Mouse (Mus musculus): ENCODE data around the gene Slc9a3r1. TPM values are rescaled to one million over a fixed set of nuclear protein-coding genes. Genes with fewer than 3 reads are reported as not detected.

Gene Slc9a3r1
- polyA plus RNA-seq, 1 experiment from 2014 or later = 42.5 TPM

- DNase-seq (ENCODE audit: low spot score) = no peak
- H3K9me3 ChIP-seq = no peaks in the 10 kb centered on the region
- H3K4me1 ChIP-seq = peaks cover 55% of the 10 kb centered on the region
- H3K27me3 ChIP-seq (replicated peaks; ENCODE audit: low read depth, poor library complexity, severe bottlenecking) = peaks cover 79% of the 10 kb centered on the region
- WGBS = 76% methylated on average over 8 of the region's 8 CpGs
- H3K27ac ChIP-seq (replicated peaks) = no peak overlapping the region
- no peak overlapping the region for H3K4me3 ChIP-seq
- no peaks in the 10 kb centered on the region for H3K36me3 ChIP-seq (replicated peaks)
Observed at GRCm38 (mm10) chr11:115167631-115168249, 4.6 kb downstream of the Slc9a3r1 start.

- no peak for DNase-seq (ENCODE audit: low spot score)
- Histone ChIP-seq H3K27me3 (replicated peaks; ENCODE audit: low read depth, poor library complexity, severe bottlenecking) (peaks cover 81% of the 10 kb centered on the region), H3K9me3 (no peaks in the 10 kb centered on the region), H3K4me1 (peaks cover 56% of the 10 kb centered on the region), H3K36me3 (replicated peaks) (no peaks in the 10 kb centered on the region), H3K27ac (replicated peaks) (no peak overlapping the region), H3K4me3 (no peak overlapping the region)
- 91% methylated on average over 4 of the region's 4 CpGs for WGBS
Observed at GRCm38 (mm10) chr11:115169430-115169829, 6.3 kb downstream of the Slc9a3r1 start.

- Histone ChIP-seq H3K27ac (replicated peaks) (no peak overlapping the region; the same call in 1 of the 2 replicates), H3K4me1 (peaks cover 61% of the 10 kb centered on the region), H3K36me3 (replicated peaks) (no peaks in the 10 kb centered on the region), H3K9me3 (no peaks in the 10 kb centered on the region), H3K27me3 (replicated peaks; ENCODE audit: low read depth, poor library complexity, severe bottlenecking) (peaks cover 80% of the 10 kb centered on the region), H3K4me3 (no peak overlapping the region)
- DNase-seq (ENCODE audit: low spot score) = no peak
- WGBS = 39% methylated on average over 8 of the region's 8 CpGs
Observed at GRCm38 (mm10) chr11:115171125-115171524, 8.0 kb downstream of the Slc9a3r1 start.

- H3K36me3 ChIP-seq (replicated peaks) = no peaks in the 10 kb centered on the region
- H3K27me3 ChIP-seq (replicated peaks; ENCODE audit: low read depth, poor library complexity, severe bottlenecking) = peaks cover 79% of the 10 kb centered on the region
- peak overlapping the region; percentile 27; the same call in 1 of the 2 replicates for H3K4me3 ChIP-seq
- 13% methylated on average over 4 of the region's 4 CpGs for WGBS
- peaks cover 72% of the 10 kb centered on the region for H3K4me1 ChIP-seq
- H3K27ac ChIP-seq (replicated peaks) = peak overlapping the region; percentile 59
- no peak for DNase-seq (ENCODE audit: low spot score)
- H3K9me3 ChIP-seq = no peaks in the 10 kb centered on the region
Observed at GRCm38 (mm10) chr11:115172825-115173287, 9.7 kb downstream of the Slc9a3r1 start.

- H3K36me3 ChIP-seq (replicated peaks) = no peaks in the 10 kb centered on the region
- H3K27ac ChIP-seq (replicated peaks) = peak overlapping the region; percentile 54
- peaks cover 71% of the 10 kb centered on the region for H3K27me3 ChIP-seq (replicated peaks; ENCODE audit: low read depth, poor library complexity, severe bottlenecking)
- no peaks in the 10 kb centered on the region for H3K9me3 ChIP-seq
- peak; percentile 71 for DNase-seq (ENCODE audit: low spot score)
- peak overlapping the region; percentile 8 for H3K4me3 ChIP-seq
- H3K4me1 ChIP-seq = peaks cover 78% of the 10 kb centered on the region
- 7% methylated on average over 16 of the region's 16 CpGs for WGBS
Observed at GRCm38 (mm10) chr11:115173549-115174339, 10.6 kb downstream of the Slc9a3r1 start.

GRCm38 (mm10) chr11:115176399-115177190, 13.5 kb downstream of the Slc9a3r1 start:
- H3K4me1 ChIP-seq = peaks cover 77% of the 10 kb centered on the region
- no peaks in the 10 kb centered on the region for H3K9me3 ChIP-seq
- peak overlapping the region; percentile 33; the same call in 1 of the 2 replicates for H3K4me3 ChIP-seq
- H3K36me3 ChIP-seq (replicated peaks) = peaks cover 14% of the 10 kb centered on the region
- H3K27me3 ChIP-seq (replicated peaks; ENCODE audit: low read depth, poor library complexity, severe bottlenecking) = peaks cover 63% of the 10 kb centered on the region
- no peak for DNase-seq (ENCODE audit: low spot score)
- peak overlapping the region; percentile 77 for H3K27ac ChIP-seq (replicated peaks)
- 60% methylated on average over 24 of the region's 24 CpGs for WGBS

GRCm38 (mm10) chr11:115177559-115178195, 14.5 kb downstream of the Slc9a3r1 start:
- peaks cover 15% of the 10 kb centered on the region for H3K36me3 ChIP-seq (replicated peaks)
- no peak for DNase-seq (ENCODE audit: low spot score)
- peak overlapping the region; percentile 33 for H3K4me3 ChIP-seq
- 36% methylated on average over 10 of the region's 10 CpGs for WGBS
- peaks cover 70% of the 10 kb centered on the region for H3K4me1 ChIP-seq
- no peaks in the 10 kb centered on the region for H3K9me3 ChIP-seq
- H3K27ac ChIP-seq (replicated peaks) = peak overlapping the region; percentile 77
- H3K27me3 ChIP-seq (replicated peaks; ENCODE audit: low read depth, poor library complexity, severe bottlenecking) = peaks cover 53% of the 10 kb centered on the region

GRCm38 (mm10) chr11:115178766-115179165, 15.6 kb downstream of the Slc9a3r1 start:
- Histone ChIP-seq H3K36me3 (replicated peaks) (peaks cover 15% of the 10 kb centered on the region), H3K9me3 (no peaks in the 10 kb centered on the region), H3K4me3 (no peak overlapping the region), H3K4me1 (peaks cover 62% of the 10 kb centered on the region), H3K27me3 (replicated peaks; ENCODE audit: low read depth, poor library complexity, severe bottlenecking) (peaks cover 42% of the 10 kb centered on the region), H3K27ac (replicated peaks) (no peak overlapping the region)
- DNase-seq (ENCODE audit: low spot score) = no peak
- 66% methylated on average over 2 of the region's 2 CpGs for WGBS

GRCm38 (mm10) chr11:115179191-115179590, 16.1 kb downstream of the Slc9a3r1 start:
- peaks cover 37% of the 10 kb centered on the region for H3K27me3 ChIP-seq (replicated peaks; ENCODE audit: low read depth, poor library complexity, severe bottlenecking)
- no peak overlapping the region for H3K27ac ChIP-seq (replicated peaks)
- peaks cover 15% of the 10 kb centered on the region for H3K36me3 ChIP-seq (replicated peaks)
- 39% methylated on average over 6 of the region's 6 CpGs for WGBS
- DNase-seq (ENCODE audit: low spot score) = no peak
- H3K9me3 ChIP-seq = no peaks in the 10 kb centered on the region
- peaks cover 57% of the 10 kb centered on the region for H3K4me1 ChIP-seq
- H3K4me3 ChIP-seq = no peak overlapping the region

- H3K4me1 ChIP-seq = peaks cover 51% of the 10 kb centered on the region
- WGBS = 80% methylated on average over 6 of the region's 6 CpGs
- no peaks in the 10 kb centered on the region for H3K9me3 ChIP-seq
- no peak overlapping the region for H3K27ac ChIP-seq (replicated peaks)
- DNase-seq (ENCODE audit: low spot score) = no peak
- peaks cover 31% of the 10 kb centered on the region for H3K27me3 ChIP-seq (replicated peaks; ENCODE audit: low read depth, poor library complexity, severe bottlenecking)
- H3K36me3 ChIP-seq (replicated peaks) = peaks cover 15% of the 10 kb centered on the region
- no peak overlapping the region for H3K4me3 ChIP-seq
Observed at GRCm38 (mm10) chr11:115179881-115180280, 16.7 kb downstream of the Slc9a3r1 start.

GRCm38 (mm10) chr11:115181913-115182638, 18.9 kb downstream of the Slc9a3r1 start:
- Histone ChIP-seq H3K4me1 (peaks cover 40% of the 10 kb centered on the region), H3K9me3 (no peaks in the 10 kb centered on the region), H3K36me3 (replicated peaks) (peaks cover 15% of the 10 kb centered on the region), H3K4me3 (no peak overlapping the region), H3K27ac (replicated peaks) (no peak overlapping the region), H3K27me3 (replicated peaks; ENCODE audit: low read depth, poor library complexity, severe bottlenecking) (peaks cover 9% of the 10 kb centered on the region)
- WGBS = 22% methylated on average over 12 of the region's 12 CpGs
- DNase-seq (ENCODE audit: low spot score) = peak; percentile 87
